Mouse (Mus musculus) hindbrain, embryonic 10.5 days (tissue): ENCODE data around the gene Pold4. TPM values are rescaled to one million over a fixed set of nuclear protein-coding genes. Genes with fewer than 3 reads are reported as not detected.
A peak's percentile ranks its signal among the peaks of the same experiment; 100 is the strongest.
"Not testable (repeated sequence)": the region's sequence is repeated elsewhere in the genome, so short reads cannot be mapped to it uniquely, and the experiment has no call there.

Source experiments
- DNase-seq: peaks from one replicate; pipeline ENCODE4 v3.0.0-alpha.2; 2017; ENCODE audit warnings: low spot score
- H3K27ac ChIP-seq: fragments of 300-500 bp; sonication (generic); 2 replicates; pipeline ENCODE4 v1.5.1; 2016; ENCODE audit warnings: mild to moderate bottlenecking, moderate library complexity
- H3K27me3 ChIP-seq: fragments of 300-500 bp; sonication (generic); 2 replicates; pipeline ENCODE4 v1.6.1; 2016; ENCODE audit warnings: mild to moderate bottlenecking; ENCODE audit not compliant: poor library complexity, insufficient read depth, severe bottlenecking
- H3K36me3 ChIP-seq: fragments of 300-500 bp; sonication (generic); 2 replicates; pipeline ENCODE4 v1.6.1; 2016; ENCODE audit warnings: mild to moderate bottlenecking, moderate library complexity
- H3K4me1 ChIP-seq: fragments of 300-500 bp; sonication (generic); replicated peaks from 2 replicates; pipeline ENCODE4 v1.6.1; 2016; ENCODE audit warnings: mild to moderate bottlenecking
- H3K4me3 ChIP-seq: fragments of 300-500 bp; sonication (generic); 2 replicates; pipeline ENCODE4 v1.5.1; 2016; ENCODE audit warnings: mild to moderate bottlenecking, moderate library complexity
- H3K9me3 ChIP-seq: fragments of 300-500 bp; sonication (generic); 2 replicates; pipeline ENCODE4 v1.6.1; 2016; ENCODE audit warnings: mild to moderate bottlenecking, moderate library complexity
- WGBS: fragments of 180-500 bp; shearing (Covaris S2); methylation state at CpG from one replicate; pipeline ENCODE4 v1.1.7; 2016; 5-methylcytosine and 5-hydroxymethylcytosine counted together
- polyA plus RNA-seq: library from polyadenylated mRNA; unstranded; fragments of >200 nt; fragmentation: Nextera tagmentation; extraction: Ambion mirVana; gene quantifications from 2 replicates; pipeline ENCODE4 v1.2.1, GENCODE M21; 2016

The Pold4 gene
- polyA plus RNA-seq, 1 experiment from 2014 or later, result 19.7 TPM

GRCm38 (mm10) chr19:4247010-4247409 lies 15.3 kb downstream of the Pold4 start:
- H3K4me1 ChIP-seq, result no peaks in the 10 kb centered on the region
- no peak overlapping the region for H3K4me3 ChIP-seq
- H3K27me3 ChIP-seq, result no peaks in the 10 kb centered on the region
- H3K9me3 ChIP-seq, result no peaks in the 10 kb centered on the region
- DNase-seq, result no peak
- H3K27ac ChIP-seq, result no peak overlapping the region
- WGBS, result 46% methylated on average over 1 of the region's 1 CpGs
- no peaks in the 10 kb centered on the region for H3K36me3 ChIP-seq

- H3K27ac ChIP-seq, H3K36me3 ChIP-seq, H3K4me3 ChIP-seq, DNase-seq, H3K27me3 ChIP-seq, H3K4me1 ChIP-seq, H3K9me3 ChIP-seq: not testable (repeated sequence)
- WGBS, result 62% methylated on average over 1 of the region's 1 CpGs
Measured at GRCm38 (mm10) chr19:4248683-4249082, 17.0 kb downstream of the Pold4 start.

- WGBS, result 90% methylated on average over 7 of the region's 7 CpGs
- H3K9me3 ChIP-seq, result no peaks in the 10 kb centered on the region
- H3K36me3 ChIP-seq, result no peaks in the 10 kb centered on the region
- H3K27me3 ChIP-seq, result peaks cover 12% of the 10 kb centered on the region
- no peak overlapping the region for H3K4me3 ChIP-seq
- H3K27ac ChIP-seq, result no peak overlapping the region
- DNase-seq, result no peak
- peaks cover 9% of the 10 kb centered on the region for H3K4me1 ChIP-seq
Measured at GRCm38 (mm10) chr19:4254230-4254629, 22.5 kb downstream of the Pold4 start.

GRCm38 (mm10) chr19:4255583-4256162 lies 24.0 kb downstream of the Pold4 start:
- H3K27ac ChIP-seq, result no peak overlapping the region
- no peak for DNase-seq
- H3K4me3 ChIP-seq, result no peak overlapping the region
- peaks cover 9% of the 10 kb centered on the region for H3K4me1 ChIP-seq
- H3K27me3 ChIP-seq, result peaks cover 12% of the 10 kb centered on the region
- WGBS, result 74% methylated on average over 11 of the region's 11 CpGs
- no peaks in the 10 kb centered on the region for H3K36me3 ChIP-seq
- H3K9me3 ChIP-seq, result no peaks in the 10 kb centered on the region

- peak overlapping the region; percentile 75 for H3K4me3 ChIP-seq
- H3K9me3 ChIP-seq, result no peaks in the 10 kb centered on the region
- no peaks in the 10 kb centered on the region for H3K36me3 ChIP-seq
- H3K4me1 ChIP-seq, result peaks cover 13% of the 10 kb centered on the region
- peaks cover 12% of the 10 kb centered on the region for H3K27me3 ChIP-seq
- 1% methylated on average over 41 of the region's 41 CpGs for WGBS
- H3K27ac ChIP-seq, result peak overlapping the region; percentile 85
- peak; percentile 92 for DNase-seq
Measured at GRCm38 (mm10) chr19:4257216-4257896, 25.7 kb downstream of the Pold4 start.

GRCm38 (mm10) chr19:4257897-4258252 lies 26.2 kb downstream of the Pold4 start:
- H3K9me3 ChIP-seq, result no peaks in the 10 kb centered on the region
- peaks cover 13% of the 10 kb centered on the region for H3K4me1 ChIP-seq
- peaks cover 12% of the 10 kb centered on the region for H3K27me3 ChIP-seq
- DNase-seq, result no peak
- no peaks in the 10 kb centered on the region for H3K36me3 ChIP-seq
- peak overlapping the region; percentile 85 for H3K27ac ChIP-seq
- WGBS, result 20% methylated on average over 12 of the region's 12 CpGs
- H3K4me3 ChIP-seq, result peak overlapping the region; percentile 75

DNA sequence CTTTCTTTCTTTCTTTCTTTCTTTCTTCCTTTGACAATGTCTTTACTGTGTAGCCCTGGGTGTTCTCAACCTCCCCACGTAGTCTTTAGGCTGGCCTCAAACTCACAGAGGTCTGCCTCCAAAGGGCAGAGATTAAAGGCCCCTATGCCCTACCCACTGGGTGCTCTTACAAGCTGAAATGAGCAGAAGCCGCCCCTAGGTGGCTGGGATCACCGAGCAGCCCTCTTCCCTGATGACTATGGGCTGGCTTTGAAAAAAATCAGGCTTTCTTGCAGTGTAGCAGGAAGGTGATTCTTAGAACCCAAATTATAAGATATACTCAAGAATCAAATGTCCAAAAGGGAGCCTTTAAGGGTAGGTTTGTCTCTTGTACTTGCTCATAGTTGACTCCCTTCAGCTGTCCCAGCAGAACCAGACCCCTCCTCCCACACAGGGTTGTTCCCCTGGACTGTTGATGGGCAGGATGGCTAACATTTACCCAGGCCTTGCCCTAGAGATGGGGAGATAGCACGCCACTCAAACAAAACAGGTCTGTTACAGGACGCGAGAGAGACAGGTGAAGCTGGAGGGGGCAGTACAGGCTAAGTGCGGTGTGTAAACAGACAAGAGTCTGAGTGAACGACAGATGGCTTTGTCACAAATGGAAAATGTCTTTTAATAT lies 29.5 kb downstream of the Pold4 start:
- DNase-seq, result no peak
- no peaks in the 10 kb centered on the region for H3K36me3 ChIP-seq
- H3K9me3 ChIP-seq, result no peaks in the 10 kb centered on the region
- peaks cover 13% of the 10 kb centered on the region for H3K4me1 ChIP-seq
- H3K27ac ChIP-seq, result no peak overlapping the region
- H3K4me3 ChIP-seq, result no peak overlapping the region
- H3K27me3 ChIP-seq, result peaks cover 13% of the 10 kb centered on the region
- WGBS, result 59% methylated on average over 8 of the region's 8 CpGs

- Histone ChIP-seq H3K9me3 (no peaks in the 10 kb centered on the region), H3K36me3 (no peaks in the 10 kb centered on the region), H3K4me3 (no peak overlapping the region), H3K4me1 (peaks cover 7% of the 10 kb centered on the region), H3K27me3 (peaks cover 16% of the 10 kb centered on the region), H3K27ac (no peak overlapping the region)
- WGBS, result 75% methylated on average over 6 of the region's 6 CpGs
- DNase-seq, result no peak
Measured at GRCm38 (mm10) chr19:4262756-4263155, 31.1 kb downstream of the Pold4 start.

DNA sequence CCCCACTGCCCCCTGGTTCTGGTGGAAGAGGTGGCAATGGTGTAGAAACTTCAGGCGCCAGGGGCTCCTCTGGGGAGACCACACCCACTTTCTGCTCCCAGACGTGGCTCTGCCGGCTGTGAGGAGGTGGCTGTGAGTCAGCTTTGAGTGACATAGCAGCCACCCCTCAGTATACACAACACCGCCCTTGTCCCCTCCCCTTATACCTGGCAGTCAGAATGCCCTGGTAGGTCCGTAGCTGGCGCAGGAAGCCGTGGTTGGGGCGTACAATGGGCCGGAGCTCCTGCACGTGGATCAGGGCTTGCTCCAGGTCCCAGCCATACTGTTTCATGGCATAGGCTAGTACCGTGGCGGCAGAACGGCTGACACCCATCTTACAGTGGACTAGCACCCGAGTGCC lies 32.0 kb downstream of the Pold4 start:
- Histone ChIP-seq H3K27ac (no peak overlapping the region), H3K4me1 (peaks cover 5% of the 10 kb centered on the region), H3K9me3 (no peaks in the 10 kb centered on the region), H3K36me3 (no peaks in the 10 kb centered on the region), H3K4me3 (no peak overlapping the region), H3K27me3 (peaks cover 25% of the 10 kb centered on the region)
- no peak for DNase-seq
- WGBS, result 67% methylated on average over 14 of the region's 14 CpGs

DNA sequence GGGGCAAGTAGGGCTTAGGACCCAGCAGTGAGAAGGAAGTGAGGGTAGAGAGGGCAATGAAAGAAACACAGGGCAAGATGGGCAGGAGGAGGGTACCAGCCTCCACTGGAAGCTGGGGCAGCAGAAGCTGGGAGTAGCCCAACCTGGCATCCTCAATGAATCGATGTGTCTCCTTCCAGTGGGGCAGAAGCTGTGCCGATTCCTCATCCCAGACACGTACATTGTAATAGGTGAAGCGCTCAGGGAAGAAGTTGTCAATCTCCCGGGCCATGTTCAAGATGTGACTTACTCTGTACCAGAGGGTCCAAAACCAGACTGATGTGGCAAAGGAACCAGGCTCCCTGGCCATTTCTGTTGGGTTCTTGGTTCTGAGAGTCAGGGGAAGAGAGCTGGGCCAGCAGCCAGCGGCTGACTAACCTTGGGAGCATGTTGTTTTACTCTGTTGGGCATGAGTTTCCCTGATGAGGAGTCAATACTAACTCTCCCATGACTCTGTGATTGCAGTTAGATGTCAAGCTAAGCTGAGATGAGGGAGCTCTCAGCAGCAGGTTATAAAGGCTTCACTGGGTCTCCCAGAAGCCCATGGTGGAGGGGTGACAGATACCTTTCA lies 32.6 kb downstream of the Pold4 start:
- no peaks in the 10 kb centered on the region for H3K36me3 ChIP-seq
- 90% methylated on average over 6 of the region's 6 CpGs for WGBS
- peaks cover 31% of the 10 kb centered on the region for H3K27me3 ChIP-seq
- no peak for DNase-seq
- no peak overlapping the region for H3K4me3 ChIP-seq
- H3K27ac ChIP-seq, result no peak overlapping the region
- no peaks in the 10 kb centered on the region for H3K9me3 ChIP-seq
- peaks cover 11% of the 10 kb centered on the region for H3K4me1 ChIP-seq

- WGBS, result 65% methylated on average over 4 of the region's 4 CpGs
- Histone ChIP-seq H3K4me3 (no peak overlapping the region), H3K36me3 (peaks cover 7% of the 10 kb centered on the region), H3K27ac (no peak overlapping the region), H3K4me1 (peaks cover 13% of the 10 kb centered on the region), H3K9me3 (no peaks in the 10 kb centered on the region), H3K27me3 (peaks cover 48% of the 10 kb centered on the region)
- no peak for DNase-seq
Measured at GRCm38 (mm10) chr19:4265956-4266355, 34.3 kb downstream of the Pold4 start.

GRCm38 (mm10) chr19:4268566-4269361 lies 37.1 kb downstream of the Pold4 start, which contains the start of gene Ssh3:
Gene Ssh3, minus strand, starts transcription at chr19:4269180.
- WGBS, result 6% methylated on average over 46 of the region's 46 CpGs
- Histone ChIP-seq H3K27ac (0 out of 2 replicates have a peak within 1 kb of the TSS, but pooled peaks have one; percentile 6), H3K9me3 (no peaks in the 10 kb centered on the region), H3K36me3 (peaks cover 26% of the 10 kb centered on the region), H3K27me3 (peaks cover 49% of the 10 kb centered on the region), H3K4me3 (peak within 1 kb of the TSS; percentile 48), H3K4me1 (peaks cover 10% of the 10 kb centered on the region)
- peak; percentile 18 for DNase-seq
